ENCODE assay signal across 7 mouse cellular contexts in genomic region chr4:141286860-141287517, GRCm38 (mm10). TPM values are rescaled to one million over a fixed set of nuclear protein-coding genes. Genes with fewer than 3 reads are reported as not detected.
A peak's percentile ranks its signal among the peaks of the same experiment; 100 is the strongest.
DNase-seq lines count a peak whose midpoint lies in the region; ATAC-seq and TF ChIP-seq lines count a peak whose summit lies in the region.

No protein-coding gene starts in this region.

- H3K36me3 ChIP-seq in heart, postnatal 0 days (replicated peaks; ENCODE audit: control insufficient read depth, insufficient read depth, low read length): no peaks in the 10 kb centered on the region
- H3K36me3 ChIP-seq in liver, embryonic 11.5 days (ENCODE audit: control insufficient read depth, insufficient read depth, low read length): no peaks in the 10 kb centered on the region
- no peaks in the 10 kb centered on the region for H3K36me3 ChIP-seq in stomach, embryonic 16.5 days (ENCODE audit: control insufficient read depth, insufficient read depth, low read length)

- no peak for TF ChIP-seq EP300 in heart, postnatal 0 days (IDR thresholded peaks at IDR 0.05; ENCODE audit: low read depth)

- no peak for ATAC-seq in heart, postnatal 0 days (ENCODE audit: insufficient read depth, low read depth)
- no peak for ATAC-seq in liver, embryonic 11.5 days (replicated peaks; ENCODE audit: low FRiP score)
- ATAC-seq in stomach, embryonic 16.5 days (ENCODE audit: insufficient read depth, low FRiP score): peak; percentile 81
- ATAC-seq in erythroblast, adult 5-6 weeks (replicated peaks; ENCODE audit: low FRiP score, poor library complexity, severe bottlenecking): no peak

- peaks cover 23% of the 10 kb centered on the region for H3K27me3 ChIP-seq in heart, postnatal 0 days (ENCODE audit: control insufficient read depth, insufficient read depth, low read length)
- peaks cover 63% of the 10 kb centered on the region for H3K27me3 ChIP-seq in liver, embryonic 11.5 days (replicated peaks; ENCODE audit: control insufficient read depth, insufficient read depth, low read length)
- H3K27me3 ChIP-seq in stomach, embryonic 16.5 days (ENCODE audit: control insufficient read depth, insufficient read depth, low read length): peaks cover 14% of the 10 kb centered on the region; the same call in 1 of the 2 replicates

- peak; percentile 88 for DNase-seq in urinary bladder, postnatal 14 days (ENCODE audit: low spot score)
- DNase-seq in urinary bladder, postnatal 10 days (ENCODE audit: low spot score): no peak
- DNase-seq in heart, postnatal 0 days (ENCODE audit: low spot score): no peak
- no peak for DNase-seq in liver, embryonic 11.5 days (ENCODE audit: low spot score)
- DNase-seq in left cerebral cortex, adult 8-10 months (ENCODE audit: low spot score in 2 of 2): no peak

- H3K27ac ChIP-seq in heart, postnatal 0 days (ENCODE audit: low read depth): no peak overlapping the region
- no peak overlapping the region for H3K27ac ChIP-seq in liver, embryonic 11.5 days (ENCODE audit: low read depth, low read length)
- H3K27ac ChIP-seq in stomach, embryonic 16.5 days (ENCODE audit: low read length): peak overlapping the region; percentile 74

- H3K4me3 ChIP-seq in heart, postnatal 0 days (ENCODE audit: low read depth, low read length): no peak overlapping the region
- no peak overlapping the region for H3K4me3 ChIP-seq in liver, embryonic 11.5 days (ENCODE audit: low read depth, low read length)
- peak overlapping the region; percentile 1; the same call in 1 of the 2 replicates for H3K4me3 ChIP-seq in stomach, embryonic 16.5 days (replicated peaks; ENCODE audit: low read length)

- H3K9ac ChIP-seq in heart, postnatal 0 days (replicated peaks; ENCODE audit: low read depth, low read length): no peak overlapping the region
- no peak overlapping the region for H3K9ac ChIP-seq in liver, embryonic 11.5 days (ENCODE audit: low read depth, low read length)
- peak overlapping the region; percentile 56 for H3K9ac ChIP-seq in stomach, embryonic 16.5 days (ENCODE audit: low read length)

- TF ChIP-seq CTCF in heart, postnatal 0 days (IDR thresholded peaks at IDR 0.05; ENCODE audit: low read depth): no peak

- peaks cover 13% of the 10 kb centered on the region for H3K4me1 ChIP-seq in heart, postnatal 0 days (ENCODE audit: control insufficient read depth, insufficient read depth)
- peaks cover 23% of the 10 kb centered on the region for H3K4me1 ChIP-seq in liver, embryonic 11.5 days (replicated peaks; ENCODE audit: control insufficient read depth, insufficient read depth, low read length)
- peaks cover 25% of the 10 kb centered on the region for H3K4me1 ChIP-seq in stomach, embryonic 16.5 days (ENCODE audit: control insufficient read depth, insufficient read depth, low read length)

- 17% methylated on average over 19 of the region's 20 CpGs for WGBS in heart, postnatal 0 days
- 7% methylated on average over 20 of the region's 20 CpGs for WGBS in liver, embryonic 11.5 days
- WGBS in stomach, embryonic 16.5 days: 16% methylated on average over 20 of the region's 20 CpGs

- no peaks in the 10 kb centered on the region for H3K9me3 ChIP-seq in heart, postnatal 0 days (replicated peaks; ENCODE audit: control insufficient read depth, low read length)
- H3K9me3 ChIP-seq in liver, embryonic 11.5 days (ENCODE audit: control insufficient read depth, low read length): no peaks in the 10 kb centered on the region
- H3K9me3 ChIP-seq in stomach, embryonic 16.5 days (replicated peaks; ENCODE audit: control insufficient read depth, low read length): no peaks in the 10 kb centered on the region

- H3K4me2 ChIP-seq in heart, postnatal 0 days (ENCODE audit: low read depth, low read length): peak overlapping the region; percentile 1; the same call in 1 of the 2 replicates
- H3K4me2 ChIP-seq in liver, embryonic 11.5 days: peak overlapping the region; percentile 46
- H3K4me2 ChIP-seq in stomach, embryonic 16.5 days (ENCODE audit: low read depth, low read length): peak overlapping the region; percentile 39

RNA-seq across cellular contexts. Expression of gene Epha2, which starts 14.1 kb away (rescaled TPM):
- 10.1 and 11.7 TPM in 2 replicates for total RNA-seq in heart, postnatal 0 days (2014; rRNA removed; ENCODE audit: low replicate concordance)
- polyA plus RNA-seq in heart, postnatal 0 days (2015; fragmentation: Nextera tagmentation; extraction: Ambion mirVana): 1.4 TPM in 2 replicates
- 2.5 and 2.9 TPM in 2 replicates for polyA plus RNA-seq in liver, embryonic 11.5 days (2014; fragmentation: Nextera tagmentation; extraction: Ambion mirVana)
- 9.5 and 12.1 TPM in 2 replicates for polyA plus RNA-seq in stomach, embryonic 16.5 days (2015; fragmentation: Nextera tagmentation; extraction: Ambion mirVana)
- 1 to 10 TPM in 3 of 4 experiments, under 1 TPM in 1; 0.98 to 1.7 (median 1.2) TPM for total RNA-seq in left cerebral cortex, adult 8-10 months (2022)
- total RNA-seq in erythroblast, adult 5-6 weeks (2015; ENCODE audit: low replicate concordance): not detected in 2 replicates
- 0.14 TPM in 1 of 2 replicates, not detected in the other for total RNA-seq in erythroblast, adult 5-6 weeks (2017; ENCODE audit: low replicate concordance)

RNA-seq across cellular contexts. Expression of gene Arhgef19, which starts 47.7 kb away (rescaled TPM):
- total RNA-seq in heart, postnatal 0 days (2014; rRNA removed; ENCODE audit: low replicate concordance): 0.66 and 2.5 TPM in 2 replicates
- 1.5 and 1.6 TPM in 2 replicates for polyA plus RNA-seq in heart, postnatal 0 days (2015; fragmentation: Nextera tagmentation; extraction: Ambion mirVana)
- polyA plus RNA-seq in liver, embryonic 11.5 days (2014; fragmentation: Nextera tagmentation; extraction: Ambion mirVana): 2.3 and 2.5 TPM in 2 replicates
- polyA plus RNA-seq in stomach, embryonic 16.5 days (2015; fragmentation: Nextera tagmentation; extraction: Ambion mirVana): 16.1 and 18.9 TPM in 2 replicates
- total RNA-seq in left cerebral cortex, adult 8-10 months (2022): 10 to 100 TPM; 13.7 to 18.3 (median 15.8) TPM
- not detected in 2 replicates for total RNA-seq in erythroblast, adult 5-6 weeks (2015; ENCODE audit: low replicate concordance)
- total RNA-seq in erythroblast, adult 5-6 weeks (2017; ENCODE audit: low replicate concordance): not detected in 2 replicates
